ENCODE assay signal across 8 mouse cellular contexts in genomic region chr1:92791070-92791831, GRCm38 (mm10). TPM values are rescaled to one million over a fixed set of nuclear protein-coding genes. Genes with fewer than 3 reads are reported as not detected.
DNase-seq lines count a peak whose midpoint lies in the region; ATAC-seq and TF ChIP-seq lines count a peak whose summit lies in the region.

No protein-coding gene starts in this region.

- H3K9me3 ChIP-seq in embryonic facial prominence, embryonic 10.5 days = no peaks in the 10 kb centered on the region
- no peaks in the 10 kb centered on the region for H3K9me3 ChIP-seq in lung, embryonic 16.5 days (ENCODE audit: control insufficient read depth, low read length)
- no peaks in the 10 kb centered on the region for H3K9me3 ChIP-seq in stomach, postnatal 0 days (ENCODE audit: control insufficient read depth, low read length)

- 2% methylated on average over 10 of the region's 10 CpGs for WGBS in embryonic facial prominence, embryonic 10.5 days
- WGBS in lung, embryonic 16.5 days = 3% methylated on average over 10 of the region's 10 CpGs
- WGBS in stomach, postnatal 0 days = 5% methylated on average over 10 of the region's 10 CpGs

- H3K9ac ChIP-seq in lung, embryonic 16.5 days (ENCODE audit: low read length) = peak overlapping the region; percentile 34
- H3K9ac ChIP-seq in stomach, postnatal 0 days (ENCODE audit: low read length) = peak overlapping the region; percentile 27; the same call in 1 of the 2 replicates

- H3K4me1 ChIP-seq in embryonic facial prominence, embryonic 10.5 days = peaks cover 56% of the 10 kb centered on the region
- peaks cover 11% of the 10 kb centered on the region for H3K4me1 ChIP-seq in lung, embryonic 16.5 days (replicated peaks; ENCODE audit: control insufficient read depth, insufficient read depth, low read length)
- H3K4me1 ChIP-seq in stomach, postnatal 0 days (replicated peaks; ENCODE audit: control insufficient read depth, insufficient read depth) = no peaks in the 10 kb centered on the region

- peak; percentile 50 for DNase-seq in ES-CJ7 (ENCODE audit: low read depth, low spot score)
- DNase-seq in embryonic facial prominence, embryonic 10.5 days (ENCODE audit: low spot score) = peak; percentile 89
- peak; percentile 26 to 35 for DNase-seq in heart, postnatal 14 days
- peak; percentile 70 for DNase-seq in stomach, postnatal 0 days (ENCODE audit: low spot score)
- no peak for DNase-seq in cerebellum, adult 11-12 months
- no peak for DNase-seq in thymus, postnatal 14 days
- no peak for DNase-seq in layer of hippocampus, postnatal 25 days (ENCODE audit: extremely low spot score in 1 of 2, low spot score in 1 of 2)

- no peak for TF ChIP-seq EP300 in stomach, postnatal 0 days (optimal IDR thresholded peaks at IDR 0.05)

- peak overlapping the region; percentile 29 for H3K4me2 ChIP-seq in lung, embryonic 16.5 days (ENCODE audit: low read depth, low read length)
- peak overlapping the region; percentile 20; the same call in 1 of the 2 replicates for H3K4me2 ChIP-seq in stomach, postnatal 0 days (replicated peaks; ENCODE audit: low read depth)

- intact Hi-C loops in heart, postnatal 14 days (cut with DNase I) = loop anchor here (5.0 kb wide), 1 partner anchor 41 kb away; the partner anchor contains the start of gene Gpc1

- no peaks in the 10 kb centered on the region for H3K36me3 ChIP-seq in embryonic facial prominence, embryonic 10.5 days (replicated peaks)
- H3K36me3 ChIP-seq in lung, embryonic 16.5 days (ENCODE audit: control insufficient read depth, insufficient read depth, low read length) = no peaks in the 10 kb centered on the region
- no peaks in the 10 kb centered on the region for H3K36me3 ChIP-seq in stomach, postnatal 0 days (ENCODE audit: control insufficient read depth, insufficient read depth, low read length)

- no peaks in the 10 kb centered on the region for H3K27me3 ChIP-seq in embryonic facial prominence, embryonic 10.5 days (replicated peaks; ENCODE audit: low read depth, poor library complexity, severe bottlenecking)
- H3K27me3 ChIP-seq in lung, embryonic 16.5 days (ENCODE audit: control insufficient read depth, insufficient read depth, low read depth, low read length) = no peaks in the 10 kb centered on the region
- no peaks in the 10 kb centered on the region for H3K27me3 ChIP-seq in stomach, postnatal 0 days (ENCODE audit: control insufficient read depth, insufficient read depth, low read length)

- H3K27ac ChIP-seq in embryonic facial prominence, embryonic 10.5 days (replicated peaks) = peak overlapping the region; percentile 91
- H3K27ac ChIP-seq in lung, embryonic 16.5 days (ENCODE audit: low read length) = no peak overlapping the region
- H3K27ac ChIP-seq in stomach, postnatal 0 days (replicated peaks) = no peak overlapping the region

- TF ChIP-seq CTCF in stomach, postnatal 0 days (IDR thresholded peaks at IDR 0.05; ENCODE audit: low read depth) = no peak

- peak overlapping the region; percentile 41 for H3K4me3 ChIP-seq in embryonic facial prominence, embryonic 10.5 days
- H3K4me3 ChIP-seq in lung, embryonic 16.5 days (ENCODE audit: low read length) = no peak overlapping the region
- no peak overlapping the region for H3K4me3 ChIP-seq in stomach, postnatal 0 days (ENCODE audit: low read depth, low read length)

- ATAC-seq in lung, embryonic 16.5 days (ENCODE audit: low read depth) = peak; percentile 84
- peak; percentile 69 for ATAC-seq in stomach, postnatal 0 days (ENCODE audit: low FRiP score, low TSS enrichment)

RNA-seq across cellular contexts. Expression of gene Gpc1, which starts 40.2 kb away (rescaled TPM):
- 84.1 and 89.0 TPM in 2 replicates for polyA plus RNA-seq in embryonic facial prominence, embryonic 10.5 days (2016; fragmentation: Nextera tagmentation; extraction: Ambion mirVana)
- total RNA-seq in heart, postnatal 14 days (2021) = 100 to 1,000 TPM; 222 to 238 TPM
- polyA plus RNA-seq in lung, embryonic 16.5 days (2015; fragmentation: Nextera tagmentation; extraction: Ambion mirVana) = 25.2 and 27.7 TPM in 2 replicates
- polyA plus RNA-seq in stomach, postnatal 0 days (2015; fragmentation: Nextera tagmentation; extraction: Ambion mirVana) = 14.0 and 15.5 TPM in 2 replicates
- total RNA-seq in layer of hippocampus, postnatal 25 days (2021) = 100 to 1,000 TPM; 144 to 149 TPM

Comparison
In these comparisons a context has a peak if more than half of its experiments do, and no peak if none do; other contexts are left out.
1. DNase-seq: peak in ES-CJ7 (single experiment), embryonic facial prominence, embryonic 10.5 days (single experiment), heart, postnatal 14 days (2 of 2) and stomach, postnatal 0 days (single experiment); none in cerebellum, adult 11-12 months (single experiment), thymus, postnatal 14 days (single experiment) and layer of hippocampus, postnatal 25 days (0 of 2).